Mouse (Mus musculus) cerebellum, adult 2 months (tissue): Measurements from ENCODE around the gene Gm3417.
"Not testable (repeated sequence)": the region's sequence is repeated elsewhere in the genome, so short reads cannot be mapped to it uniquely, and the experiment has no call there.

Experiments
- CTCF ChIP-seq: fragments of 200-500 bp; IDR thresholded peaks from 2 replicates; pipeline ENCODE4 v1.5.1; 2011; ENCODE audit warnings: low read depth, mild to moderate bottlenecking, control low read depth, low read length, moderate library complexity, borderline replicate concordance; ENCODE audit not compliant: insufficient read depth
- POLR2A ChIP-seq: fragments of 200-500 bp; IDR thresholded peaks from 2 replicates; pipeline ENCODE4 v1.6.1; 2011; ENCODE audit warnings: low read length, control low read depth, borderline replicate concordance; ENCODE audit not compliant: insufficient read depth

- not testable (repeated sequence) for TF ChIP-seq CTCF, POLR2A
Observed at GRCm38 (mm10) chr17:14994140-14994539, 15.6 kb upstream of the Gm3417 start.
